Mouse (Mus musculus): ENCODE measurements around the gene Zc3h10.

DNA sequence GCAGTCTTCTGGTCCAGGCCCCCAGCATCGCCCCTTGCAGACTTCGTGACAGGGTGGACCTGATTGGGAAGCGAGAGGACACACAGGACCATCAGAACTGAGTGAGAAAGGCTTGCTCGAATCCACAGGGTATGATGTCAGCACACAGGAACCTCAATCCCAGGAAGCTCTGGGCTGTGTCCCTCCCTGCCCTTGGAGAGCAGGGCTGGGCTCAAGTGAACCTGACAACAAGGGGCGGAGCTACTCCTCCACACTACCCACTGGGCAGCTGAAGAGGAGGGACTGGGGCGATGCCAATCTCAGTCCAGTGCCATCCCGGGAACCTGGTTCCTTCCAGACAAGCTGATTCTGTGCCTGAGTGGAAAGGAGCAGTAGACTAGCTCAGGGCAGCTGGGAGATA lies 36.1 kb upstream of the Zc3h10 start:
- TF ChIP-seq CTCF (IDR thresholded peaks at IDR 0.05) (no peak), EP300 (IDR thresholded peaks at IDR 0.05) (no peak)

All from lung, postnatal 0 days (tissue).